Mouse (Mus musculus): ENCODE measurements at regions not wholly inside any gene's neighbourhood (a gene's known extent, or its start where the extent isn't known, plus 50 kb on each side); places are given as distances from the start of the nearest gene placed in this dataset.
"Not testable (repeated sequence)": the region's sequence is repeated elsewhere in the genome, so short reads cannot be mapped to it uniquely, and the experiment has no call there.

DNA sequence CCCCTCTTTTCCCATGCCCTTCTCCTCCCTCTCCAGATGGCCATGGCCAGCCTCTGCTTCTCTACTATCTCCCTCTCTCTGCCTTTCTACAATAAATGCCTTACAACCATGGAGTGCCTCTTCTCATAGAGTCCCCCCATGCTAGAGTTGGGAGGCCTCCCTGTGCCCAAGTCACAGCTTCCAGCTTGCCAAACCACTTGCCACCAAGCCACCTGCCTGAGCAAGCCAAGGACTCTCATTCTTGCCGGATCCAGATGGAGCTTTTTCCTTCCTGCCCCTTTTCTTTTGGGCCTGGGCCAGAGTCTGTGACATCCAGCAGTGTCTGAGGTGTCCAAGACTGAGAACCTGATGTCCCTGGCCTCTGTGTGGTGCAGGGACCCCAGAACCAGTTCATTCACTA lies 367.4 kb upstream of the Arhgap42 start:
- DNase-seq (ENCODE audit: low spot score in 2 of 2), result no peak

DNA sequence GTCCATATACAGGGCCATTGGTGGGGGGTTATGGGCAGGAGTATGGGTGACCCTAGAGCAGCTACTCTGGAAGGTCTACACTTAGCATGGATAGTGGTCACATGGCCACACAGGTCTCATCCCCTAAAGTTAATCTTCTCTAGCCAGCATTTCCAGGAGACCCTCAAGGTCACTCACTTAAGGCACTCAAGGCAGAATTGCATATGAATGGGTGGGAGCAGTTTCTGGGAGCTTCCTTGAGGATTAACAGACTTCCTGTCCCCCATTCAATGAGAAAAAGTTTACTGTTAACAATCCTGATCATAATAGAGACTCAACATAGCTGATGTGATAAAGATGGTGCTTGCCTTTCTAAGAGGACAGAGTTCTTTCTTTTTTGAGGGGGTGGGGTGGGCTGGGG lies 352.4 kb upstream of the Arhgap42 start:
- no peak for DNase-seq (ENCODE audit: low spot score in 2 of 2)

DNA sequence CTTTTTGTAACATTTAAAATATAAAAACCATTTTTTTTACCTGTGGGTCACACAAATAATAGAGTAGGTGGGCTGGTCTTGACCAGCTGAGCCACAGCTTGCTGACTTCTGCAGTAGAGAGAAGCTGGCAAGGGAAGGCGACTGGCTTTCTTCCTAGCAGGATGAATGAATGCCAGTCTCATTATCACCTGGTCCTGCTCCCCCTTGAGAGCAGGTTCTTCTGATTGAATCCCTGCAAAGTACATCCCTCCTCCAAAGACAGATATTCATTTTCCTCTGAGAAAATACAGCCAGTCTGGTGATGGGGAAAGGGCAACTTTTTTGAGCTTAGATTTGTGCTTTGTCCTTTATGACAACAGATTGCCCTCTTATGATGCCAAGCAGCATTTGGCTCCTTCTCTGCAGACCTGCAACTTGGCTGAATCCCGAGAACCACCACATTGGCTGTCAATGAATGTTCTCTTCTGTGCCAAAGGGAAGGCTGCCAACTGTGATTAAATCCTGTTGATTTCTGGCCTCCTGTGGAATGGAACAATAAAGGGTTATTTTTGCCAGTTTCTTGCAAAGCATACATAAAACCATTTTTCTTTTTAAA lies 344.2 kb upstream of the Arhgap42 start:
- DNase-seq (ENCODE audit: low spot score in 2 of 2), result peak; percentile 23 to 42

DNA sequence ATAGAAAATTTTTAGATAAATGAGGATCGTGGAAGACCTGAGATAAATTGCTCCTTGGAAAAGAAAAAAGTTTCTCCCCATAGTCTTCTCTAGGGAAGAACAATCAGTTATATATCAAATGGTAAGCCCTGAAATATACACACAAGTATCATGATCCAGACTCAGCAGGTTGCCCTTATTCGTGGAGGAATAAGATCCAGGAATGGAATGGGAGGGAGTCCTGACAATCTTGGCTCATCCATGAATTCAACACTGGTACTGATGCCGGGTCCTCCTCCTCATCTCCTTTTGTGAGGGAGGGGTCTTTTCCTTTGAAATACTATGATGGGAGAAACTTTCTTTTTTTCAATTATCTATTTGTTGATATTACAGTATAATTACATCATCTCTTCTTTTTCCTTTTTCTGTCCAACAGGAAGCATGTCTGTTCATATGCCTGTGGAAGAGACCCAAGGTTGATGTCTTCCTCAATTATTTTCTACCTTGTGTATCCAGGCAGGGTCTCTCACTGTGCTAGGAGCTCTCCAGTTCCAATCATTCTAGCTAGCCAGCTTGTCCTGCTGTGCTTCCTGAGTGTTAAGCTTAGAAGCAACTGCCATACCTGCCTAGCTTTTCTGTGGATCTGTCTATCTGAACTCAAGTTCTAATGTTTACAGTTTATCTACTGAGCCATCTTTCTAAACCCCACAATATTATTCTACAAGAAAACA lies 343.6 kb upstream of the Arhgap42 start:
- no peak for DNase-seq (ENCODE audit: low spot score in 2 of 2)

DNA sequence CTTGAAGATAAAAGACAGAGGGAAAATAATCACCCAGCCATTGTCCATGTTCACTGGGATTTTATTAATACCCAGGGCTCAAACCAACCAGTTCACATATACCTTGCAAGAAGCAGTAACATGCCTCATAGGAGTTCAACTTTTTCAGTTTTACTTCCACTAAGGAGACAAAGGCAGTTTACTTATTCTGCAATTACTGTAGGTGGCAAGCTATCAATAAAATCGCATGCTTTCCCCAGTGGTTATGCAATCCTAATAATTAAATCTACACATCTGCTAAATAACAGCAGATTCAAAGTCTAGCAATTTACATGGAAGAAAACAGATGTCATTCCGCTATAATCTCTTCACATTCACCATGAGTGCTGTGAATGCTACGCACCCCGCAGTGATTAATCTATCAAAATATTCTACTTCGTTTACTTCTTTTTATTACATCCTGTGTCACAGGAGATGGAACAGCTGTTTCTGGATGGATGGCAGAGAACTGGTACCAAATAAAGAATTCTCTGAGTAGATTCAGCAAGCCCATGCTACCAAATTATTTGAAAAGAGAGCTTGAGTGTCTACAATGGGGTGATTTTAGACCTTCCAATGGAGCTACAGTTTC lies 329.2 kb upstream of the Arhgap42 start:
- DNase-seq (ENCODE audit: low spot score in 2 of 2), result no peak

DNA sequence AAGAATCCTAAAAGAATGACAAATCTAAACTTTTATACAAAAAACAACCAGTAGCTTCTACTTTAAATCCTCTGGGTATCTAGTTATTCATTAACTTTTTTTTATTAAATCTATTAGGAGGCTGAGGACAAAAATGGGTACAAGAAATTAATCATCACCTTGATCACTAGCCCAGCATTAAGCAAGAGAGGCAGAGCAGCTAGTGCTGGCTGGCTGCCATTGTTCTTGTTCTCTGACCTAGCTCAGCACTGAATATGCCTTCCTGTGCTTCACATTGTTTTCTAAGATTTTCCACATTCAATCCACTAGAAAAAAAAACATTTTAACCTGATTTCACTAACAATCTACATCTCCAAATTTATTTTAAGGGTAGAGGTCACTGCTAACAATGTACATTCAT lies 325.6 kb upstream of the Arhgap42 start:
- DNase-seq (ENCODE audit: low spot score in 2 of 2), result no peak

DNA sequence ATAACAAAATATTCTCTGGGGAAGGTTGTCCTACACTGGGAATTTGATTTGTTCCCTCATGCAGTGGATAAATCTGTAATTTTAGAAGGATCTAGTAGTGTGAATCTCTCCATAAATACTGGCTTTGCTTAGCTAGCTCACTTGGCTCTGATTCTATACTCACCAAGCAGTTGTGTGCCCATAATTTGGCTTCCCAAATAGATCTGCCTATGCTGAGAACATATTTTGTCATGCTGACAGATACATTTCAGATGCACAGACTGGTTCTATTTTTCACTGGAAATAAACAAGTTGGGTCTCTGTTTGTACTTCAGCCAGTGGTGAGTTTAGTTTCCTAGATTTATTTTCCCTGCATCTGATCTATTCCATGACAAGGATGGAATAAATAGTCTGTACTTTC lies 309.8 kb upstream of the Arhgap42 start:
- no peak for DNase-seq (ENCODE audit: low spot score in 2 of 2)

DNA sequence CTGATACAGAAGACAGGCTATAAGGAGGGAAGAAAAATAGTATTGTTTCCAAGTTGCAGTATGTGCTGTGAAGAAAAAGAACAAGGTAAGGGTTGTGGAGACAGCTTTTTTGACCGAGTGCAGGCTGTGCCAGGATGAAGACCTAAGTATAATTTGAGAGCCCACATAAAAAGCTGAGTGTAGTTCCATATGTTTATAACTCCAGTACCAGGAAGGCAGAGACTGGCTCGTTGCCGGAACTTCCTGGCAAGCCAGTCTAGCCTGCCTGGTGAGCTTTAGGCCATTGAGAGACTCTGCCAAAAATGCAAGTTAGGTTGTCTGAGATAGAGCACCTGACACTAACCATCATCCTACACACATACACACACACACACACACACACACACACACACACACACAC lies 308.7 kb upstream of the Arhgap42 start:
- DNase-seq (ENCODE audit: low spot score in 2 of 2), result no peak

DNA sequence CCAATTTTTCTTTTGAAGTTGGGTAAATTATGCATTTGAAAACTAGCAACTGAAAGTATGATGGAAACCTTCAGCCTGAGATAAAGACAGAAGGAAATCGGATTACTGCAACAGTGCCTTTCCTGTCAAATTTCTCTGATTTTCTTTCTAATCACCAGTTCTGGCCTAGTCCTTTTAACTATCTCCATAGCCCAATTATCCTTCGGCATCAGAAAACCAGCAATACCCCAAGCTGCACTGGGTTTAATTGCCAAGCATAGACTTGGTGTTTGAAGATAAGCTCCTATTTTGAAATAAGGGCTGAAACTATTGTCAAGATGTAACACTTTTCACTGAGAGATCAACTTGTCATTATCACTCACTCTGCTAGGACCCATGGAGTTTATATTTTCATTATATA lies 308.2 kb upstream of the Arhgap42 start:
- DNase-seq (ENCODE audit: low spot score in 2 of 2), result no peak

DNA sequence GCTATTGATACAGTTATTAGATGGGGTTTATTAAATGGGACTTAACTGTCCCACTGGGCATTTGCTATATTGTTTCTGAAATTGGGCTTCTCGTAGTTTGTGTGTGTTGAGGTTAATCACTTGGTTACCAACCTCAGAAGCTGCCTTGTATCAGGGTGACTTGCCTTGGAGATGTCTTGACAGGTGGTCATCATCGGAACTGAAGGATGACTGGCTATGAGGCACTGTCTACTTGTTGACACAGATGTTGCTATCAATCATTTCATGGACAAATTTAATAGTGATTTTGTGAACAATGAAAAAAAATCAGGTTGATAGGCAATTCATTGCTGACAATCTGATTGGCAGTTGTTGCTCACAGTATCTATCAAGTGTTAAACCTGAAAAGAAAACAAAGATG lies 261.4 kb upstream of the Arhgap42 start:
- DNase-seq (ENCODE audit: low spot score in 2 of 2), result no peak

DNA sequence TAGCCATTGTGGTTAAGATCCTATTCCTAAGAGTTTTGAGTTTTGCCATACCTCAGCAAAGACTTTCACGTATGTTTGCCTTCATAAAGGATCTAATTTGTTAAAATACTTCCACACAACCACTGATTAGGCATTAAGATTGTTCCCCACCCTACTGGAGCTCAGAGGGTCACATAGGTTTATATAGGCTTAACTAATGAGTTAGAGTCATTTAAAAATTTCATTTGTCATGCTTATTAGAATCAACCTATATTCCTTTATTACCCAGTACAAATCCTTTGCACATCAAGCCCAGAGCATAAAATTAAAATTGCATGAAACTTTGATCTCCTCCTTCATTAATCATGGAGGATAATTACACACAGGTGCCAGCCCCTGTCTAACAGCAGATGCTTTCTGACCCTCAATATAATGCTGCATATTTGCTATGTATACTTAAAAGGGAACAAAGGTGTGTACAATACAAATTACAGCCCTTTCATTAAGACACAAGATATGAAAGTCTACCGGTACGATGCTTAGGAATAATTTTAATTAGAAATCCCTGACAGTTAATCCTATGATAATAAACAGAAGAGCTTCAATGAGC lies 254.8 kb upstream of the Arhgap42 start:
- no peak for DNase-seq (ENCODE audit: low spot score in 2 of 2)

DNA sequence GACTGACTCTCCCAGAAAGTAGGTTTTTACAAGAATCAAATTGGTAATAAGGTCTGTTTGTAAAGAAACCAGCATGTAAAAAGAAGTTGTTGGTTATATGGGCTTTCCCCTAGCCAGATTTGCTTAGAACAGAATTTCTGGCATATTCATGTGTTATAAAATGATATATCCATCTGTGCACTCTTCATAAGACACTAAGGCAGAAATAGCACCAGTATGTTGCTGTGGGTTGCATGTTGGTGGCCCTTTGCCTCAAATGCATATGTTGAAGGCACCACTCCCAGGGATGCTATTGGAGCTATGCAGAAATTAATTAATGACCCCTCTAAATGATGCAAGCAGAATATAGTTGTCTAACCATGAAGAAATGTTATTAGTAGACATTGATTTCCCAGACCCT lies 238.2 kb upstream of the Arhgap42 start:
- no peak for DNase-seq (ENCODE audit: low spot score in 2 of 2)

DNA sequence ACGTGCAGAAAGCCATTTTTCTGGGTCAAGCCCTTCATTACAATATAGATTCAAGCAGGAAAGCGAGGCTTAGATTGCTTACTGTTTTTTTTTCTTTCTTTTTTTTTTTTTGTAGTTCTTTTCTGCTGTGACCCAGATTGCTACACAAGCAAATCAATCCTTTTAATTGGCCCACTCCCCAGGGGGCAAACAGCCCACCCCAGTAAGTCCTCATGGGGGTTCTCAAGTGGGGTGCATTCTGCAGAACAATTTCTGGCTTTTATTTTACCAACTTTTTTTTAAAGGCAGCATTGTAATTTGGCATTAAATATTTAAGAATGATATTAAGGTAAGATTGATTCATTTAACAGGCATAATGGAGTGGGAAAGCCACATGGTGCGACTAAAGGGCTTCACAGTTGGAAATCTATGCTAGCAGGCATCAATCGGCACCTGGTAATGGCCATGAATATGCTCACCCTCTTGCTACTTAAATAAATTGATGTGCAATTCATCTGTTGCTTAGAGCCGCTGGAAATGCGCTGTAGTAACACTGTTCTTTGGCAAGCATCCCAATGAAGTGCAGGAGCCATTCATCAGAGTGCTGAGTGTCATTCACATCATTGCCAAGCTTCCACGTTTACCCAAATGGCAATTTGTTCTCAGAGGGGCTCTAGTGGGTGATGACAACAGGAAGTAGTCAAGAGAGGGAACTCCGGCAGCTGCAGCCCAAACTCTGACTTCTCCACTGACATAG lies 236.3 kb upstream of the Arhgap42 start:
- no peak for DNase-seq (ENCODE audit: low spot score in 2 of 2)

DNA sequence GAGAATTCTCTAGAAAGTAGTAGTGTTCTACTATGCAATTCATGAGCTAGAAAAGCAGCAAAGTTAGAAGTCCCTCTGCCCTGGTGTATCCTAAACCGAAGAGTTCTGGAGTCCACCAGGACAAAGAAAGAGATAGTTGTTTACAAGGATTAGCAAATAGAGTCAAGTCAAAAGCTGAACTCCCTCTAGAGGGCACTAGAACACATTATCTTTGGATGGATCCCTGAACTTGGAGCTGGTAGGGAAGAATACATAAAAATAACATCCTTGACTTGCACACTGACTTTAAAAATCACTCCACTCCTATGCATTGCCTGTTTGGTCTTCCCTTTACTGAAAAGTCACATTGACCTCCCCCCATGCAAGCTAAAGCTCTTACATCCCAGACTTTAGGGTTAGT lies 205.3 kb upstream of the Arhgap42 start:
- DNase-seq (ENCODE audit: low spot score in 2 of 2), result no peak

DNA sequence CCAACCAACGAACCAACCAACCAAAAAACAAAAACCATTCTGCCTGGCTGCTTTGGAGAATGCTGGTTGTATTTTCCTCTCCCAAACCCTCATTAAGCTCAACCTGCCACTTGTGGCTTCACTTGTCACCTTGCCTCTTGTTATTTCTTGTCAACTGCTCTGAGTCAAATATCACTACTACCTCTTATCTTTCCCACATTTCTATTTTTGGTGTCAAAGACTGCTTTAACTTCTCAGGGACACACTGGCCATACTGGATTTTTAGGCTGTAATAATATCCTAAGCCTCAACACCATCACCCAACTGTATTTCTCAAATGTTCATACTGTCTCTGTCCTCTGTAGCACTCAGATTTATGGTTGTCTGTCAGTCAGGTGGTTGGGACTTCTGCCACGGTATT lies 181.4 kb upstream of the Arhgap42 start:
- no peak for DNase-seq (ENCODE audit: low spot score in 2 of 2)

DNA sequence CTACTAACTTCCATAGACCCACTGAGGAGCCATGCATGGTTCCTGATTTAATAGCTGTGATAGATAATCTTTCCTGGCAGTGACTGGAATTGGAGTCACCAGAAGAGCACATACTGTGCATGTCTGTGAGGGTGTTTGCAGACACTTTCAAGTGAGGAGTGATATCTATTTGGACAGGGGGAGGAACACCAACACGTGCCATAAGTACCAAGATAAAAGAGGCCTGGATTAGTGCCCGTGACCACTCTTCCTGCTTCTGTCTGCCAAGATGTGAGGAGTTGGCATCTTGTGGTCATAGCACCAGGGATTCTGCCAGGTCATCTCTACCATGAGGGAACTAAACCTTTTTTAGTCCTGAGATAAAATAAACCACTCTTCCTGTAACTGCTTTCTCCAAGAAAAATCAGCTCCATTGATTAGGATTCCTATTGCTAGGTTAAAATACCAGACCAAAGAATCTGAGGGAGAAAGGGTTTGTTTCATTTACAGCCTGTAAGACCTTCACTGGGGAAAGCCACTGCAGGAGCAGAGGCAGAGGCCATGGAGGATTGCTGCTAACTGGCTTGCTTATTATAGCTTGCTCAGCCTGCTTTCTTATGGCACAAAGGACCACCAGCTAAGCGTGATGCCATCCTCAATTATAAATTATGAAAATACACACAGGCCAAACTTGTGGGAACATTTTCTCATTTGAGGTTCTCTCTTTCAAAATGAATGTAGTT lies 173.7 kb upstream of the Arhgap42 start:
- DNase-seq (ENCODE audit: low spot score in 2 of 2), result no peak

DNA sequence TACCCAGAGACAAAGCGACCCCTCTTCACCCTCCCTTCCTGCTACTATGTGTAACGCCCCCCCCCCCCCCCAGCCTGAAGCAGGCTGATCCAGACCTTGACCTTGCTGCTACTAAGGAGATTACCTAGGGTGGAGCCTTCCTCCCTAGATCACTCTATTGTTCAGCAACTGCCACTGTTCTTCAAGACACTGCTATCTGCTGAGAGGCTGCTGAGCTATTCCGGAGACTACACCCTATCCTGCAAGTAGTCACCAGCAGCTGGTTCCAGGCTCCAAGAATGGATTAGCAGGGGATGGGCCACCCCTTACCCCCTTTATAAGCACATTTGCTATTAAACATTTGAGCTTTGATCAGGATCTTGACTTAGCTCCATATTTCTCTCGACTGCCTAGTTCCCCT lies 155.3 kb upstream of the Arhgap42 start:
- not testable (repeated sequence) for DNase-seq (ENCODE audit: low spot score in 2 of 2)

DNA sequence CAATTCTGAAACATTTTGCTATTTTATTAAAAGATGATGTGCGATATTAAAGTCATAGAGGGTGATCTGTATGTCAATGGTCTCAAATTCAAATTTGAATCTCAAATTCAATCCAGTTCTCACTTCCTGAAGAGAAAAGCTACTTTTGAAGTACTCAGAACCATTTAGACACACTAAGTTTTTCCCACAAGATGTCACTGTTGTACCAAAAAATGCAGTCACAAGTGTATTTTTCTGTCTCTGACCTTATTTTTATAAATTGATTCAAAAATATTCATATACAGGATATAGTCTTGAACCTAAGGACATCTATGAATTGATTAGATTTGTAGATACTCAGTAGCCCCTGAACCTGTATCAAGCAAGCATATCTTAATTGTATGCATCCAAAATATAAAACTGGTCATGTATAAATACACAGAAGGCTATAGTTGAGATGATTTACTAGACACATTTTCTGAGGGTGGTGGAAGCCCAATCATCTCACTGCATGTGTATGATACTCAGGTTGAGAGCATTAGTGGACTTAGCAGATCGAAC lies 137.8 kb upstream of the Arhgap42 start:
- no peak for DNase-seq (ENCODE audit: low spot score in 2 of 2)

DNA sequence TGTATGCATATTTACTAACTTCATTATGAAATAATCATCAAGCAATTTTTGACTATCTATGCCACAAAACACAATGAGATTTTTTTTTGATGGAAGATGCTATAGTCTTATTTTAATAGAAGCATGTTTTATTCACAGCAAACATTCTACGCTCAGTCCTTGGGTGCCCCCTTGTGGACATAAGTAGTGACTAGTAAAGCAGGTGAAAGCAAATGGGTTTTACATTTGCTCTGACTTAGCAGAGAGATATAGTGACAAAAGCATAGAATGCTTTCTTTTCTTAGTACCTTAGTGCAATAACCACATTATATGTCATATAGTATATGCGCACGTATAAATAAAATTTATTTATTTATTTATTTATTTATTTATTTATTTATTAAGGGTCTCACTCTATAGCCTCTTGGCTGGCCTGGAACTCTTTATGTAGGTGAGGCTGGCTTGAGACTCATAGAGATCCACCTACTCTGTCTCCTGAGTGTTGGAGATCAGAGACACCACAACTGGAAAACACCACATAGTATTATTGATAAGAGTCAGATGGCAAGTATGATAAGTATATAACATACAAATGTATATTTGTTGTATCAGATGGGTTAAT lies 136.5 kb upstream of the Arhgap42 start:
- DNase-seq (ENCODE audit: low spot score in 2 of 2), result peak; percentile 50 to 63

DNA sequence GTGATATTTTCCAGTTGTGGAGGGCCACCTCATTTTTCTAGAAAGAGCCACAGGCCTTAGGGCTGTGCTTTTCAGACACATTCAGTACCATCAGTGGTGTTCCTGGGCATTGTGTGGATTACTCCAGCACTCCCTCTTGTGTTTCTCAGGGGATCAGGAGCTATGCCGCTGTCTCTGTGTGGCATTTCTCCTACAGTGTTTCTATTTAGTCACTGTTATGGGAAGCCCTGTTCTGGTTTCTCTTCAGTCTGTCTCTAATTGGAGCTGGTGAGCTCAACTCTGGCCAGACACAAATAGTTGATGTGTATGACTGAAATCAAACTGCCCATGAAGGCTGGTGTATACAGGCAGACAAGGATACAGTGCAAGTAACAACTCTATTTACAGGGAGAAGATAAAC lies 133.7 kb upstream of the Arhgap42 start:
- no peak for DNase-seq (ENCODE audit: low spot score in 2 of 2)

DNA sequence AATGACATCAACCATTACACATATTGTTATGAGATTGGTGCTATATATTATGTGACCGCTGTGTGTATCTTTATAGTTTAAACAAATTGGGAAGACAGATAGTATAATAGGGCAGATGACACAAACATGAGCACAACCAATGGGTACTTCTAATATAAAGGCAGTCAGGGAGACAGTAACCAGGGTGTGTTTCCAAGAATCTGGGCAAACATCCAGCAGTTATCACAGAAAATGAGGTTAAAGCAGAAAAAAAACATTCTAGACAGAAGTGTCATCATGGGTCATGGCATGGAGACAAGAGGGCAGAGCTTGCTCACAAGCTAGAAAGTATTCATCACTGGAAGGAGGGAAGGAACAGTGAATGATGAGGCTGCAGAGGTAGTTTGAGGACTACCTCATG lies 129.8 kb upstream of the Arhgap42 start:
- DNase-seq (ENCODE audit: low spot score in 2 of 2), result no peak
